Mouse (Mus musculus) kidney, embryonic 14.5 days (tissue): ENCODE measurements around the gene Armc7. TPM values are rescaled to one million over a fixed set of nuclear protein-coding genes. Genes with fewer than 3 reads are reported as not detected.
"Not testable (repeated sequence)": the region's sequence is repeated elsewhere in the genome, so short reads cannot be mapped to it uniquely, and the experiment has no call there.

Source experiments
- ATAC-seq: fragments of 200-750 bp; cut with Nextera tagmentation; 2 replicates; pipeline ENCODE4 v1.8.0; 2017; ENCODE audit warnings: moderate number of reproducible peaks, mild to moderate bottlenecking, moderate TSS enrichment, moderate library complexity; ENCODE audit not compliant: low FRiP score, low TSS enrichment
- H3K27ac ChIP-seq: fragments of 300-500 bp; sonication (generic); 2 replicates; pipeline ENCODE4 v1.5.1; 2014; ENCODE audit warnings: low read depth, mild to moderate bottlenecking, low read length, moderate library complexity, mixed read lengths
- H3K27me3 ChIP-seq: fragments of 300-500 bp; sonication (generic); 2 replicates; pipeline ENCODE4 v1.6.1; 2014; ENCODE audit warnings: mild to moderate bottlenecking, low read length; ENCODE audit not compliant: control insufficient read depth, insufficient read depth
- H3K36me3 ChIP-seq: fragments of 300-500 bp; sonication (generic); 2 replicates; pipeline ENCODE4 v1.6.1; 2014; ENCODE audit warnings: low read length, mixed read lengths; ENCODE audit not compliant: control insufficient read depth, insufficient read depth
- H3K4me1 ChIP-seq: fragments of 300-500 bp; sonication (generic); 2 replicates; pipeline ENCODE4 v1.6.1; 2014; ENCODE audit warnings: low read length, mixed read lengths; ENCODE audit not compliant: control insufficient read depth, insufficient read depth
- H3K4me2 ChIP-seq: fragments of 300-500 bp; sonication (generic); replicated peaks from 2 replicates; pipeline ENCODE4 v1.6.1; 2014; ENCODE audit warnings: low read depth, mild to moderate bottlenecking, low read length
- H3K4me3 ChIP-seq: fragments of 300-500 bp; sonication (generic); 2 replicates; pipeline ENCODE4 v1.5.1; 2014; ENCODE audit warnings: mild to moderate bottlenecking, low read length
- H3K9ac ChIP-seq: fragments of 300-500 bp; sonication (generic); 2 replicates; pipeline ENCODE4 v1.6.1; 2014; ENCODE audit warnings: low read depth, mild to moderate bottlenecking, low read length, moderate library complexity
- H3K9me3 ChIP-seq: fragments of 300-500 bp; sonication (generic); 2 replicates; pipeline ENCODE4 v1.6.1; 2016; ENCODE audit warnings: low read length; ENCODE audit not compliant: control insufficient read depth
- WGBS: fragments of 180-500 bp; shearing (Covaris S2); extraction: QIAGEN DNeasy Blood & Tissue Kit; methylation state at CpG from one replicate; pipeline ENCODE4 v1.1.7; 2014; 5-methylcytosine and 5-hydroxymethylcytosine counted together
- polyA plus RNA-seq: library from polyadenylated mRNA; unstranded; fragments of >200 nt; fragmentation: Nextera tagmentation; extraction: Ambion mirVana; gene quantifications from 2 replicates; pipeline ENCODE4 v1.2.1, GENCODE M21; 2014

Armc7 gene
- polyA plus RNA-seq, 1 experiment from 2014 or later: 7.9 TPM

GRCm38 (mm10) chr11:115491356-115492083, 16.1 kb downstream of the Armc7 start, which contains the start of gene Nt5c:
TSS of gene Nt5c (minus strand) at chr11:115491862.
- 0% methylated on average over 43 of the region's 43 CpGs for WGBS
- Histone ChIP-seq H3K4me3 (peak within 1 kb of the TSS; percentile 69), H3K4me2 (peak within 1 kb of the TSS; percentile 87), H3K4me1 (peaks cover 9% of the 10 kb centered on the region; the same call in 1 of the 2 replicates), H3K27ac (peak within 1 kb of the TSS; percentile 71), H3K9me3 (no peaks in the 10 kb centered on the region), H3K27me3 (no peaks in the 10 kb centered on the region), H3K36me3 (peaks cover 2% of the 10 kb centered on the region; the same call in 1 of the 2 replicates), H3K9ac (peak within 1 kb of the TSS; percentile 70)
- peak; percentile 88 for ATAC-seq

GRCm38 (mm10) chr11:115492387-115492786, 16.9 kb downstream of the Armc7 start:
- H3K4me3 ChIP-seq: peak overlapping the region; percentile 69
- peak overlapping the region; percentile 70; the same call in 1 of the 2 replicates for H3K9ac ChIP-seq
- no peaks in the 10 kb centered on the region for H3K9me3 ChIP-seq
- H3K27me3 ChIP-seq: no peaks in the 10 kb centered on the region
- no peak overlapping the region for H3K27ac ChIP-seq
- ATAC-seq: no peak
- peak overlapping the region; percentile 87 for H3K4me2 ChIP-seq
- H3K36me3 ChIP-seq: peaks cover 8% of the 10 kb centered on the region; the same call in 1 of the 2 replicates
- 39% methylated on average over 6 of the region's 6 CpGs for WGBS
- H3K4me1 ChIP-seq: peaks cover 9% of the 10 kb centered on the region; the same call in 1 of the 2 replicates

- not testable (repeated sequence) for H3K27ac ChIP-seq, H3K4me3 ChIP-seq, H3K27me3 ChIP-seq, H3K9me3 ChIP-seq, H3K4me2 ChIP-seq, H3K9ac ChIP-seq, ATAC-seq, H3K4me1 ChIP-seq
- 86% methylated on average over 9 of the region's 9 CpGs for WGBS
- H3K36me3 ChIP-seq: peaks cover 48% of the 10 kb centered on the region
Measured at GRCm38 (mm10) chr11:115496559-115496958, 21.1 kb downstream of the Armc7 start.

- H3K27me3 ChIP-seq: no peaks in the 10 kb centered on the region
- H3K9me3 ChIP-seq: no peaks in the 10 kb centered on the region
- no peak overlapping the region for H3K4me2 ChIP-seq
- no peak for ATAC-seq
- peaks cover 61% of the 10 kb centered on the region for H3K36me3 ChIP-seq
- H3K27ac ChIP-seq: no peak overlapping the region
- no peaks in the 10 kb centered on the region for H3K4me1 ChIP-seq
- no peak overlapping the region for H3K4me3 ChIP-seq
- 94% methylated on average over 6 of the region's 6 CpGs for WGBS
- H3K9ac ChIP-seq: no peak overlapping the region
Measured at GRCm38 (mm10) chr11:115502636-115503035, 27.2 kb downstream of the Armc7 start.

GRCm38 (mm10) chr11:115506586-115506985, 31.1 kb downstream of the Armc7 start:
- Histone ChIP-seq H3K9ac (no peak overlapping the region), H3K4me1 (peaks cover 18% of the 10 kb centered on the region), H3K27me3 (no peaks in the 10 kb centered on the region), H3K27ac (no peak overlapping the region), H3K36me3 (peaks cover 22% of the 10 kb centered on the region; the same call in 1 of the 2 replicates), H3K9me3 (no peaks in the 10 kb centered on the region), H3K4me2 (no peak overlapping the region), H3K4me3 (no peak overlapping the region)
- ATAC-seq: no peak
- 75% methylated on average over 3 of the region's 3 CpGs for WGBS

GRCm38 (mm10) chr11:115508061-115508460, 32.6 kb downstream of the Armc7 start:
- Histone ChIP-seq H3K27me3 (no peaks in the 10 kb centered on the region), H3K4me1 (peaks cover 32% of the 10 kb centered on the region), H3K27ac (no peak overlapping the region), H3K4me2 (no peak overlapping the region), H3K9ac (peak overlapping the region; percentile 19; the same call in 1 of the 2 replicates), H3K36me3 (peaks cover 8% of the 10 kb centered on the region; the same call in 1 of the 2 replicates), H3K4me3 (no peak overlapping the region), H3K9me3 (no peaks in the 10 kb centered on the region)
- ATAC-seq: no peak
- 87% methylated on average over 2 of the region's 2 CpGs for WGBS

GRCm38 (mm10) chr11:115509773-115510506, 34.5 kb downstream of the Armc7 start:
- Histone ChIP-seq H3K4me2 (no peak overlapping the region; the same call in 1 of the 2 replicates), H3K9ac (no peak overlapping the region; the same call in 1 of the 2 replicates), H3K27me3 (no peaks in the 10 kb centered on the region), H3K4me3 (no peak overlapping the region), H3K9me3 (no peaks in the 10 kb centered on the region), H3K27ac (no peak overlapping the region), H3K4me1 (peaks cover 32% of the 10 kb centered on the region), H3K36me3 (0 out of 2 replicates have a peak, but pooled peaks cover 3% of the 10 kb centered on the region)
- ATAC-seq: no peak
- whole genome bisulfite sequencing: 29% methylated on average over 6 of the region's 6 CpGs

- no peak for ATAC-seq
- H3K4me2 ChIP-seq: peak overlapping the region; percentile 21; the same call in 1 of the 2 replicates
- H3K4me1 ChIP-seq: peaks cover 32% of the 10 kb centered on the region
- H3K27ac ChIP-seq: no peak overlapping the region
- H3K27me3 ChIP-seq: no peaks in the 10 kb centered on the region
- peak overlapping the region; percentile 7; the same call in 1 of the 2 replicates for H3K9ac ChIP-seq
- H3K9me3 ChIP-seq: no peaks in the 10 kb centered on the region
- 60% methylated on average over 5 of the region's 5 CpGs for WGBS
- H3K36me3 ChIP-seq: 0 out of 2 replicates have a peak, but pooled peaks cover 3% of the 10 kb centered on the region
- no peak overlapping the region for H3K4me3 ChIP-seq
Measured at GRCm38 (mm10) chr11:115510507-115510888, 35.0 kb downstream of the Armc7 start.
